Mouse (Mus musculus): ENCODE results near the gene Gimap5. TPM values are rescaled to one million over a fixed set of nuclear protein-coding genes. Genes with fewer than 3 reads are reported as not detected.
A peak's percentile ranks its signal among the peaks of the same experiment; 100 is the strongest.

The Gimap5 gene
- polyA plus RNA-seq, 1 experiment from 2014 or later: 2.7 TPM

DNA sequence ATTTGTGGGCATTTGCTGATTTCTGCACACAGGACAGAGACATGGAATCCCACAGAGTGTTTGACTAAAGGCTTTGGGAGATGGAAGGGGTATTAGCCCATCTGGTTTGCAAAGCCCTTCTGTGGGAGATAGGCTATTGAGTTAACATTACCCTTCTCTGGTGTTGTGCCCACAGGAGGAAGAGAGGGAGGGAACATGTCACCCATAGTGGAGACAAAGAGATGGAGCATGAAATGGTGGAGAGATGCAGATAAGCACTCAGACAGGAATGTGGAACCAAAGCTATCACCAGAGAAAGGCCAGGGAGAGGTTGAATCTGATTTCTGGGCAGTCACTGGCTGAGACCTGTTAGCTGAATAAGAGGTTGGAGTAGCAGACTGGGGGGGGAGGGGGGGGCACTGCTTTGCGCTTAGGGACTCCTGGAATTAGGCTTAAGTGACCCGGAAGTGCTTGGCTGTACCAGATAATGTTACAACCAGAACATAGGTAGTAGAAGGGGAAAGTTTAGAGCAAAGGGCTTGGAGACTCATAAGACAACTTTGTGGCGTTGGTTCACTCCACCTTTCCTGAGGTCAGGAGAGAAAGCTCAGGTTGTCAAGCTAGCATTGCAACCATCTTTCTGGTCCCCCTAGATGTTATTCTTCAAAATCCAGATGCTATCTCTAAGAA is 5.4 kb upstream of the Gimap5 start:
- 0 out of 2 replicates have a peak, but pooled peaks cover 3% of the 10 kb centered on the region for H3K27me3 ChIP-seq
- no peak overlapping the region for H3K9ac ChIP-seq
- 0 out of 2 replicates have a peak overlapping the region, but pooled peaks have one; percentile 61 for H3K27ac ChIP-seq (replicated peaks)
- H3K4me3 ChIP-seq (replicated peaks): no peak overlapping the region
- H3K9me3 ChIP-seq (replicated peaks): no peaks in the 10 kb centered on the region
- H3K4me1 ChIP-seq (replicated peaks): peaks cover 22% of the 10 kb centered on the region
- 53% methylated on average over 3 of the region's 3 CpGs for WGBS (ENCODE audit: insufficient replicate concordance)
- no peak for ATAC-seq (ENCODE audit: insufficient read depth)
- no peak overlapping the region for H3K4me2 ChIP-seq
- H3K36me3 ChIP-seq (replicated peaks): no peaks in the 10 kb centered on the region

DNA sequence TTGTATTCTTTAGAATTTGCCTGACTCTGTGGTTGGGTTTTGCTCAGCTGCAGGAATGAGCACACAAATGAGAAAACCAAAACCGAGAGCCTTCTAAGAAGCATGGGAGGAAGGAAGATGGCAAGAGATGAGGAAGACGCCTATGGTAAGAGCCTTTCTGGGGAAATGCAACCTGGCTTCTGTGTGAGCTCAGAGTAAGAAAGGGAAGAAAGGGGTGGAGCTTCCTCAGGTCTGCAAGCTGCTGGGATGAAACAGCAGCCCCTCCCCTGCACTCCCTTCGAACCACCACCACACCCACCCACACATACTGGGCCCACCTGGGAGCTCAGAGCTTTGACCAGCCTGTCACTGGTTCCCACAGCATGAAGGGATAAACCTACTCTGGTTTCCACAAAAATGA is 4.7 kb upstream of the Gimap5 start:
- Histone ChIP-seq H3K9me3 (replicated peaks) (no peaks in the 10 kb centered on the region), H3K36me3 (replicated peaks) (no peaks in the 10 kb centered on the region), H3K4me1 (replicated peaks) (peaks cover 29% of the 10 kb centered on the region), H3K9ac (no peak overlapping the region), H3K27me3 (0 out of 2 replicates have a peak, but pooled peaks cover 3% of the 10 kb centered on the region), H3K4me2 (no peak overlapping the region), H3K27ac (replicated peaks) (peak overlapping the region; percentile 61; the same call in 1 of the 2 replicates), H3K4me3 (replicated peaks) (no peak overlapping the region)
- ATAC-seq (ENCODE audit: insufficient read depth): no peak
- WGBS (ENCODE audit: insufficient replicate concordance): 8% methylated on average over 3 of the region's 3 CpGs

DNA sequence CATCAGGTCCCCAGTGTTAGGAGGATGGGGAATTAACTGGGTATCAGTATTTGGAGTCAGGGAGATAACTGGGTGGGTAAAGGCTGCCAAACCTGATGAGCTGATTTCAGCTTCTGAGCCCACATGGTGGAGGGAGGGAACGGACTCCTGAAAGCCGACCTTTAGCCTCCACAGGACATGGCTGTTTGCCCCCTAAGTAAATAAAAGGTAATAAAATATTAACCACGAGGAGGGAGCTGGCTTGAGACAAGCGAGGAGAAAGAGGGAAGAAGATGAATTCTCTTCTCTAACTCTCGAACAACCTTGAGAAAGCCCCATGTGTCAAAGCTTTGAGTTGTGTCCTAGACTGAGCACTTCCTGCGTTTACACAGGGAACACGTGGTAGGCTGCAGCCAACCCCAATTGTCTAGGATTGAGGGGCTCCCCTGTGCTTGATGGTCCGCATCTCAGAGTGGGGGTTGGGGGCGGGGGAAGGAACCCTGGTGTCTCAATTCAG is 4.2 kb upstream of the Gimap5 start:
- no peaks in the 10 kb centered on the region for H3K9me3 ChIP-seq (replicated peaks)
- H3K4me3 ChIP-seq (replicated peaks): no peak overlapping the region
- H3K4me2 ChIP-seq: peak overlapping the region; percentile 57
- 38% methylated on average over 9 of the region's 9 CpGs for WGBS (ENCODE audit: insufficient replicate concordance)
- H3K27ac ChIP-seq (replicated peaks): peak overlapping the region; percentile 61
- H3K4me1 ChIP-seq (replicated peaks): peaks cover 29% of the 10 kb centered on the region
- no peaks in the 10 kb centered on the region for H3K36me3 ChIP-seq (replicated peaks)
- peak; percentile 35; the same call in 1 of the 2 replicates for ATAC-seq (ENCODE audit: insufficient read depth)
- H3K9ac ChIP-seq: no peak overlapping the region
- H3K27me3 ChIP-seq: 0 out of 2 replicates have a peak, but pooled peaks cover 3% of the 10 kb centered on the region

DNA sequence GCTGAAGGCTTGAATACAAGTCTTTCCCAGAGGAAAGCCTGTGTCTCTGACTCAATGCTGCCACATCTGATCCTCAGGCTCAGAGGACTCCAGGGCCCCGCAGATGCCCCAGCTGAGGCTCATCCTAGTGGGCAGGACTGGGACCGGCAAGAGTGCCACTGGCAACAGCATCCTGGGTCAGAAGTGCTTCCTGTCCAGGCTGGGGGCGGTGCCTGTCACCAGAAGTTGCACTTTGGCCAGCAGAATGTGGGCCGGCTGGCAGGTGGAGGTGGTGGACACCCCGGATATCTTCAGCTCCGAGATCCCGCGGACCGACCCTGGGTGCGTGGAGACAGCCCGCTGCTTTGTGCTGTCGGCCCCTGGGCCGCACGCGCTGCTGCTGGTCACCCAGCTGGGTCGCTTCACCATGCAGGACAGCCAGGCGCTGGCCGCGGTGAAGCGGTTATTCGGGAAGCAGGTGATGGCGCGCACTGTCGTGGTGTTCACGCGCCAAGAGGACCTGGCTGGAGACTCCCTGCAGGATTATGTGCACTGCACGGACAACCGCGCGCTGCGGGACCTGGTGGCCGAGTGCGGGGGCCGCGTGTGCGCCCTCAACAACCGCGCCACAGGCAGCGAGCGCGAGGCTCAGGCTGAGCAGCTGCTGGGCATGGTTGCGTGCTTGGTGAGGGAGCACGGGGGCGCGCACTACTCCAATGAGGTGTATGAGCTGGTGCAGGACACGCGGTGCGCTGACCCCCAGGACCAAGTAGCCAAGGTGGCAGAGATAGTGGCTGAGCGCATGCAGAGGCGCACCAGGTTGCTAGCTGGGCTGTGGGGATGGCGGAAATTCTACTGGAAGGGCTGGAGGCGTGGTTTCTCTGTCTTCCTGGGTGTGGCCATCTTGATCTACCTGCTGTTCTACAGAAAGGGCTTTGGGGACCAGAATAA is 3.3 kb upstream of the Gimap5 start:
- Histone ChIP-seq H3K4me3 (replicated peaks) (peak overlapping the region; percentile 50), H3K9ac (no peak overlapping the region), H3K9me3 (replicated peaks) (no peaks in the 10 kb centered on the region), H3K36me3 (replicated peaks) (no peaks in the 10 kb centered on the region), H3K4me2 (peak overlapping the region; percentile 57), H3K4me1 (replicated peaks) (peaks cover 29% of the 10 kb centered on the region), H3K27me3 (0 out of 2 replicates have a peak, but pooled peaks cover 3% of the 10 kb centered on the region), H3K27ac (replicated peaks) (peak overlapping the region; percentile 61)
- WGBS (ENCODE audit: insufficient replicate concordance): 60% methylated on average over 52 of the region's 52 CpGs
- peak; percentile 56; the same call in 1 of the 2 replicates for ATAC-seq (ENCODE audit: insufficient read depth)

DNA sequence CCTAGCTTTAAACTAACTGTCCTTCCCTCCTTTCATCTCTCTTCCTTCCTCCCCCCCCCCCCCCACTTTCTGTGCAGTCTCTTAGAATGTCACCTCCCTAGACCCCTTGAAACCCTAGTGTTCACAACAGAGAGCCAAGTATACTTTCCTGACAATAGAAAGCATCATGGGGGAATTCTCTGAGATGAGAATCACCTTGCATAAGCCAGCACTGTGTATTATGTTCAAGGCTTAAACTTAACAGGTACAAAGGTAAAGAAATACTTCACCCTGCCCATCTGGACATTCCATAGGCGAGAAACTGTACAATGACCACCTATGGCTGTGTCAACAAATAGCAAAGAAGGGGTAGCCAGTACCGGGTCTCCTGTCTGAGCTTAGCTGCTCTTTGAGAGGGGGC is 507 bp upstream of the Gimap5 start:
- Histone ChIP-seq H3K4me2 (peak overlapping the region; percentile 37; the same call in 1 of the 2 replicates), H3K4me3 (replicated peaks) (no peak overlapping the region), H3K9me3 (replicated peaks) (no peaks in the 10 kb centered on the region), H3K36me3 (replicated peaks) (no peaks in the 10 kb centered on the region), H3K9ac (no peak overlapping the region), H3K27me3 (0 out of 2 replicates have a peak, but pooled peaks cover under 1% of the 10 kb centered on the region), H3K4me1 (replicated peaks) (peaks cover 25% of the 10 kb centered on the region), H3K27ac (replicated peaks) (no peak overlapping the region)
- 17% methylated on average over 2 of the region's 2 CpGs for WGBS (ENCODE audit: insufficient replicate concordance)
- ATAC-seq (ENCODE audit: insufficient read depth): no peak

DNA sequence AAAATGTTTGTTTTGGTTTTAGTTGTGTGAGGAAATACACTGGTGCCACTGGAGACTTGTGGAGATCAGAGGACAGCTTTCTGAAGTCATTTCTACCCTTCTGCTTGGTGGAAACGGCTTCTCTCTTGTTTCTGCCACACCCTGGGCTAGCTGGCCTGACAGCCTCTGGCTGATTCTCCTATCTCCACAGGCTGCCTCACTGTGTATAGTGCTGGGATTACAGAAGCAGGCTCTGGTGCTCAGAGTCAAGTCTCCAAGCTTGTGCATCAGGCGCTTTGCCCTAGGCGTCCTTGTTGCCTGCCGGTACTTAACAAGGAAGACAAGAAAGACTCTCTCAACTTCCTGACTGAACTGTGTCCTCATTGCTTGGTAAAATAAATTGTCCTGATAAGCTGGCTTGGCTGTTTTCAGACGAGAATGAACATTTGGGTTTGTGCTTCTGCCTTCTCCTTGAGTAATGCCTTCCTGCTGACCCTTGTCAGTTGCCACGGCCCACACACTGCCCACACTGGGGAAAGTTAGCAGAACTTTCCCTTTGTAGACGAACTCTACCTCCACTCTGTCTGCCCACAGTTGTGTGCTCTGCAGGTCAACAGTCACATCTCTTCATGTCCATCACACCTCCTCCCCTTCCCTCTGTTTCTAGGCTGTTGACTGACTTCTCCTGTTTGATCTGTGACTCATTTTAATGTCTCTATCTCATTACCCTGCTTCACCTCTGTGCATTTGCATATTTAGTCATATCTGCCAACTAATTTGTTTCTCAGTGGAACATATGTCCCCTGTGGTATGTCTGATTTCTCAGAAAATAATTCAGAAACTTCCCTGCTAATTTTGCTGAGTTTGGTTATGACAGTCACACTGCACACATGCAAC is 1.3 kb downstream of the Gimap5 start:
- no peaks in the 10 kb centered on the region for H3K9me3 ChIP-seq (replicated peaks)
- no peak overlapping the region for H3K4me3 ChIP-seq (replicated peaks)
- H3K9ac ChIP-seq: no peak overlapping the region
- peaks cover 14% of the 10 kb centered on the region for H3K4me1 ChIP-seq (replicated peaks)
- no peaks in the 10 kb centered on the region for H3K27me3 ChIP-seq
- no peak overlapping the region for H3K4me2 ChIP-seq
- ATAC-seq (ENCODE audit: insufficient read depth): no peak
- no peak overlapping the region; the same call in 1 of the 2 replicates for H3K27ac ChIP-seq (replicated peaks)
- H3K36me3 ChIP-seq (replicated peaks): no peaks in the 10 kb centered on the region
- WGBS (ENCODE audit: insufficient replicate concordance): 27% methylated on average over 7 of the region's 7 CpGs

DNA sequence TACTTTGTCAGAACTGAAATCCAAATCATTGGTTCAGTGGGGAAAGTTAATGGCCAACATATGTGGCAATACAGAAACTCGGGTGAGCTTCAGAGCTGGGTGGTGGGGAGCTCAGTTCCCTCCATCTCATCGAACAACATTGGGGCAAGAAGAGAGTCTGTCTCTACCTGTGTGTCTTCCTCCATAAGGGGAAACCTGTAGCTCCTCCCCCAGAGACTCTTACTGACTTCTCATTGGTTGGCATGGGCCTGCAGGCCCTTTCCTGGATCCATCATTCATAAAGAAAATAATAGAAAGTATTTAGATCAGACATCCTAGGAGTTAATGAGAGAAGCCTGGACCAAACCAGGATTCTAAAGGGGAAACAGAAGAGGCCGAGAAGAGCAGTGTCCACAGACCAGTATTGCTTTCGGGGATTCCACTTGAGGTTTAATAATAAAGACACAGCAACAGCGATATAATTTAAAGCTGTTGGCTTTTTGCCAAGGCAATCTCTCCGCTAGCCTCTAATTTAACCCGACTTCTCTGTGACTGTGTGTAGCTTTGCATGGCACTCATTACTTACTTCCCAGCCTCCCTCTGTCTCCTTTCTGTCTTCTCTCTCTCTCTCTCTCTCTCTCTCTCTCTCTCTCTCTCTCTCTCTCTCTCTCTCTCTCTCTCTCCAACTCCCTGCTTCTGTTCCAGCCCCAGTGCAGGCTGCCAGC is 17.7 kb downstream of the Gimap5 start:
- no peak overlapping the region for H3K27ac ChIP-seq (replicated peaks)
- no peaks in the 10 kb centered on the region for H3K27me3 ChIP-seq
- H3K9ac ChIP-seq: no peak overlapping the region
- H3K4me1 ChIP-seq (replicated peaks): no peaks in the 10 kb centered on the region
- no peaks in the 10 kb centered on the region for H3K9me3 ChIP-seq (replicated peaks)
- ATAC-seq (ENCODE audit: insufficient read depth): no peak
- H3K4me2 ChIP-seq: no peak overlapping the region
- 65% methylated on average over 7 of the region's 7 CpGs for WGBS (ENCODE audit: insufficient replicate concordance)
- no peaks in the 10 kb centered on the region for H3K36me3 ChIP-seq (replicated peaks)
- H3K4me3 ChIP-seq (replicated peaks): no peak overlapping the region

DNA sequence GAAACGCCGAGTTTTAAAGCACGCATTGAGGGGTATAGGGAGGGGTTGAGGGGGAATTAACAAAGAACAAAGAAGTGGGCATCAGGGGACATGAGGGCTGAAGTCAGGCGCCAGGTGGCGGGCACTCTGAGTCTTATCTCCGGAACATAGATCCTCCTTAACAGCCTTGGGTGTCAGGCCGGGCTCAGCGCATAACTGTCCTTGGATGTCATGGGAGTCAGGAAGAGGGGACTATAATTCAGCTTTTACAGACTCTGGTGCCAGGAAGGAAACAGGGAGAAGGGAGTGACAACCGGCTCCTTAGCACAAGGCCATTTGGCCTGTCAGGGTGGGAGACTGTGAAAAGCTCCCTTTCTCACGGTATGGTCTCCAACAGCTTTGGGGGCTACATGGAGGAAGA is 18.5 kb downstream of the Gimap5 start:
- ATAC-seq (ENCODE audit: insufficient read depth): no peak
- Histone ChIP-seq H3K4me3 (replicated peaks) (no peak overlapping the region), H3K27ac (replicated peaks) (no peak overlapping the region), H3K9ac (no peak overlapping the region), H3K9me3 (replicated peaks) (no peaks in the 10 kb centered on the region), H3K4me2 (no peak overlapping the region), H3K4me1 (replicated peaks) (no peaks in the 10 kb centered on the region), H3K36me3 (replicated peaks) (no peaks in the 10 kb centered on the region), H3K27me3 (no peaks in the 10 kb centered on the region)
- 75% methylated on average over 10 of the region's 10 CpGs for WGBS (ENCODE audit: insufficient replicate concordance)

DNA sequence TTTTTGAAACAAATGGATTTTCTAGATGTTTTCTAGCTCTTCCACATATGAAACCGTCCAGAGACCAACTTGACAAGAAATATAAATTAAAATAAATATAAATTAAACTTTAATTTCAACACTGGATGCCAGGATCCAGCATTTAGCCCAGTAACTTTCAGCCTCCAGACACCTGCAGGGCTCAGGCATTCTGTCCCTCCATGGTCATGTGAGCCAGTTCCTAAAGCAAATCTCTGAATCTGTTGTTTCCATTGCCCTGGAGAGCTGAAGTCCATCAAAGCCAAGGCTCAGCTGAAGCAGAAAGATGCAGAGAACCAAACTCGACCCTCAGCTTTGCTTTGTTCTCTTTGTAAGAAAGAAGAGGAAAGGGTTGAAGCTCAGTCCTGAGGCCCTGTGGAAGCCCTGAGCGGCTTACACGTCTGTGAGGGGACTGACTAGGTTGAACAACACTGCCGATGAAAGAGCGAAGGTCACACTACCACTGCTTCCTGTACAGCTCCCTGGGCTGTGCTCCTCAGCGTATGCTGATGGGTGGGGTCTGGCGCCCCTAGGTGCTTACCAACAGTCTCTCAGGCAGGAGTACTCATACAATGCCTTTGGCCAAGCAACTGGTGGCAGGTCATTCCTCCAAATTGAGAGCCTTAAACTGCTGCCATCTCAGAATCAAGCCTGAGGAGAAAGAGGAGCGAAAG is 22.3 kb downstream of the Gimap5 start:
- Histone ChIP-seq H3K4me2 (no peak overlapping the region), H3K27me3 (no peaks in the 10 kb centered on the region), H3K9me3 (replicated peaks) (no peaks in the 10 kb centered on the region), H3K27ac (replicated peaks) (no peak overlapping the region), H3K4me3 (replicated peaks) (no peak overlapping the region), H3K4me1 (replicated peaks) (no peaks in the 10 kb centered on the region), H3K9ac (no peak overlapping the region), H3K36me3 (replicated peaks) (no peaks in the 10 kb centered on the region)
- 36% methylated on average over 9 of the region's 9 CpGs for WGBS (ENCODE audit: insufficient replicate concordance)
- ATAC-seq (ENCODE audit: insufficient read depth): no peak; the same call in 1 of the 2 replicates

All from liver, embryonic 15.5 days (tissue).